Mouse (Mus musculus) forebrain, embryonic 14.5 days (tissue): ENCODE results near the gene Nos1. TPM values are rescaled to one million over a fixed set of nuclear protein-coding genes. Genes with fewer than 3 reads are reported as not detected.

Experiments
- ATAC-seq: fragments of 200-750 bp; cut with Nextera tagmentation; 2 replicates; pipeline ENCODE4 v1.8.0; 2017; ENCODE audit warnings: mild to moderate bottlenecking, moderate library complexity
- DNase-seq: peaks from one replicate; pipeline ENCODE4 v3.0.0-alpha.2; 2015; ENCODE audit warnings: low spot score
- H3K27ac ChIP-seq: fragments of 300-500 bp; sonication (generic); 2 replicates; pipeline ENCODE4 v1.5.1; 2014; ENCODE audit warnings: low read depth, mild to moderate bottlenecking, control low read depth, low read length, moderate library complexity
- H3K27me3 ChIP-seq: fragments of 300-500 bp; sonication (generic); replicated peaks from 2 replicates; pipeline ENCODE4 v1.6.1; 2014; ENCODE audit warnings: low read length, control low read depth, mixed read lengths; ENCODE audit not compliant: control insufficient read depth, insufficient read depth
- H3K36me3 ChIP-seq: fragments of 300-500 bp; sonication (generic); 2 replicates; pipeline ENCODE4 v1.6.1; 2014; ENCODE audit warnings: low read length, control low read depth; ENCODE audit not compliant: control insufficient read depth, insufficient read depth
- H3K4me1 ChIP-seq: fragments of 300-500 bp; sonication (generic); 2 replicates; pipeline ENCODE4 v1.6.1; 2014; ENCODE audit warnings: antibody characterized with exemption, low read length, control low read depth; ENCODE audit not compliant: control insufficient read depth, insufficient read depth
- H3K4me2 ChIP-seq: fragments of 300-500 bp; sonication (generic); 2 replicates; pipeline ENCODE4 v1.6.1; 2014; ENCODE audit warnings: mild to moderate bottlenecking, control low read depth, low read length
- H3K4me3 ChIP-seq: fragments of 300-500 bp; sonication (generic); 2 replicates; pipeline ENCODE4 v1.5.1; 2014; ENCODE audit warnings: low read depth, low read length, control low read depth
- H3K9ac ChIP-seq: fragments of 300-500 bp; sonication (generic); 2 replicates; pipeline ENCODE4 v1.6.1; 2014; ENCODE audit warnings: mild to moderate bottlenecking, low read length, control low read depth, moderate library complexity
- H3K9me3 ChIP-seq: fragments of 300-500 bp; sonication (generic); replicated peaks from 2 replicates; pipeline ENCODE4 v1.6.1; 2016; ENCODE audit warnings: low read length, control low read depth, mixed read lengths; ENCODE audit not compliant: control insufficient read depth
- WGBS: fragments of 180-500 bp; shearing (Covaris S2); extraction: QIAGEN DNeasy Blood & Tissue Kit; methylation state at CpG from one replicate; pipeline ENCODE4 v1.1.7; 2014; 5-methylcytosine and 5-hydroxymethylcytosine counted together
- polyA plus RNA-seq: library from polyadenylated mRNA; unstranded; fragments of >200 nt; fragmentation: Nextera tagmentation; extraction: Ambion mirVana; gene quantifications from 2 replicates; pipeline ENCODE4 v1.2.1, GENCODE M21; 2014

Gene Nos1
- polyA plus RNA-seq, 1 experiment from 2014 or later, result 3.0 TPM

DNA sequence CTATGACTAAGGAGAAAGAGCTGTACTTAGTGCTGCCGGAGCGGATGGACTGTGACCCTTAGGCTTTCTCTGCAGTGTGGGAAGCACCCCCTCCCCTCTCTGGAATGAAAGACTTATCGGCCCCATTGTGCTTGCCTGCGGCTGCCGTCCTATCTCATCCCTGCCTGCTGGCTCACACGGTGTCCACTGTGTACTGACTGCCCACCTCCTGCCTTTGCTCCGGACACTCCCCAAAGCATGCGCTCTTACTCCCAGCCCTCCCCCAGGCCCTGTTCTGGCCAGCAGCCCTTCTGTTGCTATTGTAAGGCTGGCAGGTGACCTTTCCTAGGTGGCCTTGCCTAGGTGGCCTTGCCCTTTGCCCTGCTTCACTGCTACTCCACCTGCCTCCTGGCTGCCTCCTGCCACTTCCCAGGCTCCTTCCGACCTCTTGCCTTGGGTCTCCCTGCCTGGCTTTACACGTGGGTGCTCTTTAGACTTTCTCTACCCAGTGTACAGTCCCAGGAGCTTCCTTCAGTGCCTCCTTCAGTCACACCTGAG, 216.7 kb downstream of the Nos1 start:
- H3K4me2 ChIP-seq, result no peak overlapping the region
- WGBS, result 41% methylated on average over 10 of the region's 10 CpGs
- no peaks in the 10 kb centered on the region for H3K4me1 ChIP-seq
- H3K27ac ChIP-seq, result no peak overlapping the region
- DNase-seq (no peak), ATAC-seq (no peak)
- H3K27me3 ChIP-seq, result no peaks in the 10 kb centered on the region
- no peak overlapping the region for H3K4me3 ChIP-seq
- H3K36me3 ChIP-seq, result peaks cover 98% of the 10 kb centered on the region
- no peaks in the 10 kb centered on the region for H3K9me3 ChIP-seq
- H3K9ac ChIP-seq, result no peak overlapping the region

DNA sequence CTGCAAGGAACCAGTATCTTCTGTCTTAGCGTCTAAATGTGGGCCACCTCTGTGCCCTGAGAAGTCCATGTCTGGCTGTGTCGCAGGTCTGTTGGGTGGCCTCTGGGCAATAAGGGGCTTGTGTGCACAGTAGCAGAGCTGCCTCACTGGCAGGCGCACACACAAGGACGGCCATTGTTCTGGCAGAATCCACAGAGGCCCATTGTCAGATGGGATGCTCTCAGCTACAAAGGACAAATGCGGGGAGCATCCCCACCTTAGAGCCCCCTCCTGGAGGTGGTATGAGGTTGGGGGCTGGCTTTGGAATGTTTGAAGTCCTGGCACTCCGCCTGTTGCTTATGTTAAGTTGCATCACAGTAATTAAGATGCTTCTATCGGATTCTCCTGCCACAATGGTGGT, 218.2 kb downstream of the Nos1 start:
- DNase-seq, result no peak
- no peak overlapping the region for H3K4me3 ChIP-seq
- ATAC-seq, result no peak
- H3K27ac ChIP-seq, result no peak overlapping the region
- no peaks in the 10 kb centered on the region for H3K9me3 ChIP-seq
- 71% methylated on average over 7 of the region's 7 CpGs for WGBS
- H3K4me2 ChIP-seq, result no peak overlapping the region
- H3K9ac ChIP-seq, result no peak overlapping the region
- H3K36me3 ChIP-seq, result peaks cover 100% of the 10 kb centered on the region
- no peaks in the 10 kb centered on the region for H3K4me1 ChIP-seq
- no peaks in the 10 kb centered on the region for H3K27me3 ChIP-seq

- Histone ChIP-seq H3K27ac (no peak overlapping the region), H3K4me1 (no peaks in the 10 kb centered on the region), H3K4me2 (no peak overlapping the region), H3K9me3 (no peaks in the 10 kb centered on the region), H3K9ac (no peak overlapping the region), H3K27me3 (no peaks in the 10 kb centered on the region), H3K4me3 (no peak overlapping the region), H3K36me3 (peaks cover 99% of the 10 kb centered on the region)
- DNase-seq (no peak), ATAC-seq (no peak)
- 80% methylated on average over 11 of the region's 11 CpGs for WGBS
Measured at GRCm38 (mm10) chr5:117999584-117999983, 218.8 kb downstream of the Nos1 start.

- WGBS, result 27% methylated on average over 9 of the region's 9 CpGs
- ATAC-seq (peak; percentile 68), DNase-seq (peak; percentile 78)
- Histone ChIP-seq H3K9me3 (no peaks in the 10 kb centered on the region), H3K27ac (no peak overlapping the region), H3K27me3 (no peaks in the 10 kb centered on the region), H3K4me3 (no peak overlapping the region), H3K4me1 (no peaks in the 10 kb centered on the region), H3K36me3 (peaks cover 99% of the 10 kb centered on the region), H3K9ac (no peak overlapping the region), H3K4me2 (no peak overlapping the region)
Measured at GRCm38 (mm10) chr5:118002059-118002458, 221.2 kb downstream of the Nos1 start.

GRCm38 (mm10) chr5:118004619-118005018, 223.8 kb downstream of the Nos1 start:
- H3K27me3 ChIP-seq, result no peaks in the 10 kb centered on the region
- H3K4me2 ChIP-seq, result no peak overlapping the region
- DNase-seq (peak; percentile 66), ATAC-seq (no peak)
- 67% methylated on average over 8 of the region's 8 CpGs for WGBS
- H3K36me3 ChIP-seq, result peaks cover 99% of the 10 kb centered on the region
- H3K9ac ChIP-seq, result no peak overlapping the region
- no peaks in the 10 kb centered on the region for H3K9me3 ChIP-seq
- no peaks in the 10 kb centered on the region for H3K4me1 ChIP-seq
- no peak overlapping the region for H3K27ac ChIP-seq
- H3K4me3 ChIP-seq, result no peak overlapping the region

GRCm38 (mm10) chr5:118005728-118006127, 224.9 kb downstream of the Nos1 start:
- no peak overlapping the region for H3K9ac ChIP-seq
- no peaks in the 10 kb centered on the region for H3K27me3 ChIP-seq
- no peaks in the 10 kb centered on the region for H3K9me3 ChIP-seq
- 84% methylated on average over 1 of the region's 1 CpGs for WGBS
- H3K36me3 ChIP-seq, result peaks cover 96% of the 10 kb centered on the region
- H3K4me1 ChIP-seq, result no peaks in the 10 kb centered on the region
- ATAC-seq, result no peak
- no peak overlapping the region for H3K4me2 ChIP-seq
- no peak overlapping the region for H3K27ac ChIP-seq
- DNase-seq, result no peak
- H3K4me3 ChIP-seq, result no peak overlapping the region

GRCm38 (mm10) chr5:118008344-118008743, 227.5 kb downstream of the Nos1 start:
- Histone ChIP-seq H3K4me3 (no peak overlapping the region), H3K9ac (no peak overlapping the region), H3K4me1 (peaks cover 5% of the 10 kb centered on the region; the same call in 1 of the 2 replicates), H3K4me2 (no peak overlapping the region), H3K27ac (no peak overlapping the region), H3K36me3 (peaks cover 73% of the 10 kb centered on the region), H3K9me3 (no peaks in the 10 kb centered on the region), H3K27me3 (no peaks in the 10 kb centered on the region)
- WGBS, result 93% methylated on average over 13 of the region's 13 CpGs
- DNase-seq (no peak), ATAC-seq (no peak)

Other genes with a start within 250 kb of the Nos1 start
- 109 and 147 TPM in 2 replicates for gene Fbxo21, start 195.7 kb downstream of the Nos1 start, polyA plus RNA-seq
- gene Tesc, start 246.7 kb downstream of the Nos1 start, polyA plus RNA-seq, result 8.0 and 10.0 TPM in 2 replicates